Mouse (Mus musculus) lung, embryonic 15.5 days (tissue): ENCODE measurements around the gene Prickle3. TPM values are rescaled to one million over a fixed set of nuclear protein-coding genes. Genes with fewer than 3 reads are reported as not detected.
"Not testable (repeated sequence)": the region's sequence is repeated elsewhere in the genome, so short reads cannot be mapped to it uniquely, and the experiment has no call there.

Experiments
- ATAC-seq: fragments of 200-750 bp; cut with Nextera tagmentation; 2 replicates; pipeline ENCODE4 v1.8.0; 2017; ENCODE audit warnings: moderate number of reproducible peaks, borderline replicate concordance; ENCODE audit not compliant: low FRiP score, low TSS enrichment; ENCODE audit errors: extremely low read depth
- H3K27ac ChIP-seq: fragments of 300-500 bp; sonication (generic); 2 replicates; pipeline ENCODE4 v1.5.1; 2015; ENCODE audit warnings: moderate library complexity, mild to moderate bottlenecking, inconsistent platforms
- H3K27me3 ChIP-seq: fragments of 300-500 bp; sonication (generic); 2 replicates; pipeline ENCODE4 v1.6.1; 2015; ENCODE audit warnings: inconsistent platforms
- H3K36me3 ChIP-seq: fragments of 300-500 bp; sonication (generic); 2 replicates; pipeline ENCODE4 v1.6.1; 2015; ENCODE audit warnings: inconsistent platforms
- H3K4me1 ChIP-seq: fragments of 300-500 bp; sonication (generic); 2 replicates; pipeline ENCODE4 v1.6.1; 2015; ENCODE audit warnings: inconsistent platforms
- H3K4me2 ChIP-seq: fragments of 300-500 bp; sonication (generic); 2 replicates; pipeline ENCODE4 v1.6.1; 2015; ENCODE audit warnings: inconsistent platforms, mild to moderate bottlenecking, moderate library complexity
- H3K4me3 ChIP-seq: fragments of 300-500 bp; sonication (generic); 2 replicates; pipeline ENCODE4 v1.5.1; 2015; ENCODE audit warnings: mild to moderate bottlenecking, inconsistent platforms
- H3K9ac ChIP-seq: fragments of 300-500 bp; sonication (generic); 2 replicates; pipeline ENCODE4 v1.6.1; 2015; ENCODE audit warnings: inconsistent platforms
- H3K9me3 ChIP-seq: fragments of 300-500 bp; sonication (generic); 2 replicates; pipeline ENCODE4 v1.6.1; 2016; ENCODE audit warnings: inconsistent platforms
- WGBS: fragments of 180-500 bp; shearing (Covaris S2); methylation state at CpG from one replicate; pipeline ENCODE4 v1.1.7; 2015; 5-methylcytosine and 5-hydroxymethylcytosine counted together
- polyA plus RNA-seq: library from polyadenylated mRNA; unstranded; fragments of >200 nt; fragmentation: Nextera tagmentation; extraction: Ambion mirVana; gene quantifications from 2 replicates; pipeline ENCODE4 v1.2.1, GENCODE M21; 2015

Gene Prickle3
- polyA plus RNA-seq, 1 experiment from 2014 or later, result 8.5 TPM

GRCm38 (mm10) chrX:7714135-7714899, 57.3 kb downstream of the Prickle3 start, which contains the start of gene Wdr45:
Wdr45 (plus strand) TSS chrX:7714333.
- not testable (repeated sequence) for H3K36me3 ChIP-seq, H3K9me3 ChIP-seq, H3K27me3 ChIP-seq, H3K4me1 ChIP-seq, H3K27ac ChIP-seq
- Histone ChIP-seq H3K4me3 (peak within 1 kb of the TSS; percentile 37), H3K9ac (0 out of 2 replicates have a peak within 1 kb of the TSS, but pooled peaks have one; percentile 22), H3K4me2 (peak within 1 kb of the TSS; percentile 50)
- ATAC-seq, result peak; percentile 97
- 14% methylated on average over 25 of the region's 60 CpGs for WGBS

- 39% methylated on average over 1 of the region's 1 CpGs for WGBS
Observed at GRCm38 (mm10) chrX:7716058-7716457, 59.0 kb downstream of the Prickle3 start.

More at GRCm38 (mm10) chrX:7716058-7716457, 59.0 kb downstream of the Prickle3 start:
- H3K27ac ChIP-seq, ATAC-seq, H3K36me3 ChIP-seq, H3K9ac ChIP-seq, H3K27me3 ChIP-seq, H3K4me3 ChIP-seq, H3K4me2 ChIP-seq, H3K9me3 ChIP-seq, H3K4me1 ChIP-seq: not testable (repeated sequence)

Other genes starting within 250 kb of the Prickle3 start
- gene Foxp3, start 83.6 kb upstream of the Prickle3 start, polyA plus RNA-seq, result 0.05 TPM in 1 of 2 replicates, not detected in the other
- gene Ppp1r3f, start 83.0 kb upstream of the Prickle3 start, polyA plus RNA-seq, result 1.9 and 2.2 TPM in 2 replicates
- gene Ccdc22, start 51.7 kb upstream of the Prickle3 start, polyA plus RNA-seq, result 31.9 and 32.1 TPM in 2 replicates
- gene Cacna1f, start 50.2 kb upstream of the Prickle3 start, polyA plus RNA-seq, result not detected in 2 replicates
- 1.9 and 3.4 TPM in 2 replicates for gene Syp, start 18.8 kb upstream of the Prickle3 start, polyA plus RNA-seq
- 186 and 191 TPM in 2 replicates for gene Plp2, start 14.1 kb downstream of the Prickle3 start, polyA plus RNA-seq
- gene Magix, start 24.0 kb downstream of the Prickle3 start, polyA plus RNA-seq, result 0.53 and 0.62 TPM in 2 replicates
- gene Gpkow, start 39.9 kb downstream of the Prickle3 start, polyA plus RNA-seq, result 46.9 and 49.1 TPM in 2 replicates
- 69.6 and 79.5 TPM in 2 replicates for gene Wdr45, start 57.1 kb downstream of the Prickle3 start, polyA plus RNA-seq
- not detected in 2 replicates for gene Gm45208, start 65.0 kb downstream of the Prickle3 start, polyA plus RNA-seq
- 58.9 and 60.6 TPM in 2 replicates for gene Praf2, start 71.2 kb downstream of the Prickle3 start, polyA plus RNA-seq
- gene Ccdc120, start 93.6 kb downstream of the Prickle3 start, polyA plus RNA-seq, result 23.5 and 23.6 TPM in 2 replicates
- 29.2 and 30.5 TPM in 2 replicates for gene Tfe3, start 105.3 kb downstream of the Prickle3 start, polyA plus RNA-seq
- gene Gripap1, start 132.5 kb downstream of the Prickle3 start, polyA plus RNA-seq, result 39.7 and 41.7 TPM in 2 replicates
- 1.4 and 1.6 TPM in 2 replicates for gene Kcnd1, start 165.0 kb downstream of the Prickle3 start, polyA plus RNA-seq
- gene Otud5, start 184.1 kb downstream of the Prickle3 start, polyA plus RNA-seq, result 42.2 and 46.6 TPM in 2 replicates
- gene Pim2, start 221.0 kb downstream of the Prickle3 start, polyA plus RNA-seq, result 8.6 and 10.3 TPM in 2 replicates
- gene Slc35a2, start 226.8 kb downstream of the Prickle3 start, polyA plus RNA-seq, result 37.6 and 38.6 TPM in 2 replicates
- gene Pqbp1, start 242.0 kb downstream of the Prickle3 start, polyA plus RNA-seq, result 114 and 115 TPM in 2 replicates
- 155 TPM in 2 replicates for gene Timm17b, start 242.1 kb downstream of the Prickle3 start, polyA plus RNA-seq